Mouse (Mus musculus) layer of hippocampus, postnatal 36 days (tissue): Measurements from ENCODE around the gene Rai1. TPM values are rescaled to one million over a fixed set of nuclear protein-coding genes. Genes with fewer than 3 reads are reported as not detected.

Experiments
- DNase-seq, 2 experiments: peaks; one replicate each; pipeline ENCODE4 v3.0.0; 2022
- total RNA-seq, 2 experiments: library from RNA; stranded (reverse); gene quantifications; 2 replicates each; pipeline ENCODE4 v1.2.3; 2021

The Rai1 gene
- 10 to 100 TPM; 67.9 to 76.3 TPM for total RNA-seq

- peak; percentile 89 to 91 for DNase-seq
Measured at GRCm38 (mm10) chr11:60104810-60105592, at the start of gene Rai1. Gene Rai1 (plus strand): TSS chr11:60105013.

GRCm38 (mm10) chr11:60056520-60056919 is 48.3 kb upstream of the Rai1 start:
- no peak for DNase-seq

GRCm38 (mm10) chr11:60057987-60058386 is 46.8 kb upstream of the Rai1 start:
- peak; percentile 43 to 51 for DNase-seq

GRCm38 (mm10) chr11:60058441-60058840 is 46.4 kb upstream of the Rai1 start:
- no peak for DNase-seq

DNA sequence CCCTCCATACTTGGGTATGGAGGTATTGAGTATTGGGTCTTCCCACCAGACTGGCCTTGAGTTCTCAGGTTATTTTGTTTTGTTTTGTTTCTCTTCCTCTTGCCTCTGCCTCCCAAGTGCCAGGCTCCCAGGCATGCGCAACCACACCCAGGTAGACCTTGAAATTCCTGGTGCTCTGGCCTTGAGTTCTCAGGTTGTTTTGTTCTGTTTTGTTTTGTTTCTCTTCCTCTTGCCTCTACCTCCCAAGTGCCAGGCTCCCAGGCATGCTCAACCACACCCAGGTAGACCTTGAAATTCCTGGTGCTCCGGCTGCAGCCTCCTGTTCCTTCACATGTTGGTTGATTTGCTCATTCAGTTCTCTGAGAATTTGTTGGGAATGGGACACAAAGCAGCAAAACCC is 44.8 kb upstream of the Rai1 start:
- DNase-seq = no peak

DNA sequence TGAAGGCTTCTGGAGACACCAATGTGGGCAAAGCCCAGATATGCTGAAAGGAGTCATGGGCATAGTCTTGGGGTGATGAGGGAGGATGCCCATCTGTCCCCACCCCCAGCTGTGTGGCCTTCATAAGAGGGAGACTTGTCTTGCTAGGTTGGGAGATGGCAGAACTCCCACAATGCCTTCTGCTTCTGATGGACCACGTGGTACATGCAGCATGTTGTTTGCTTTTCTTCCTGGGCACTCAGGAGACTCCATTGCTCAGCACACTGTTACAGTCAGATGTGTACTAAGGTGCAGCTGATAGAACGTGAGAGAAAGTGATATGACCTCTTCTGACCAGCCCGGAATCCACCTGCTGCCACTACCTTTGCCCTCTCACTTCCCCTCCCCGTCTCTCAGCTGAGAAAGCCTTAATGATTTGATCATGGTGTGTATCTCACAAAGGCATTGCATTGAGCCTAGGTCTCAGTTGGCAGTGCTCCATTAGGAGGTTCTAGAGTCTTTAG is 43.3 kb upstream of the Rai1 start:
- DNase-seq = no peak

- DNase-seq = no peak
Measured at GRCm38 (mm10) chr11:60065267-60065666, 39.5 kb upstream of the Rai1 start.

DNA sequence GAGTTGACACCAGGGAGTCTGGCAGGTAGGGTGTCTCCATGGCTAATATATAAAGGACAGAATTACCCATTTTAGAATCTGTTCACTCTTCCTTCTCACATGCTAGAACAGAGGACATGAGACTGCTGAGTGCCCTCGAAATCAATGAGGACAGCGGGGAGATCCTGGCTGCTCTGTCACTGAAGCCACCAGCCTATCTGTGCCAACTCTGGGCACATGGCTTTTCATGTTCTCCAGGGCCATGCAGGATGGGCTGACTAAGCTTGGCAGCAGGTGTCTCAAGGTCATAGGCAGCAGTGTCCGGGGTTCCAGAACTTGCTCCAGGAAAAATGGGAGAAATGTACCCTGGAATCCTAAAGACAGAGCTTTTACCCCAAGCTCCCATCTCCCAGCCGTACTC is 37.2 kb upstream of the Rai1 start:
- no peak for DNase-seq

GRCm38 (mm10) chr11:60068631-60069030 is 36.2 kb upstream of the Rai1 start:
- DNase-seq = no peak

GRCm38 (mm10) chr11:60070599-60070998 is 34.2 kb upstream of the Rai1 start:
- no peak for DNase-seq

- DNase-seq = no peak
Measured at GRCm38 (mm10) chr11:60071221-60071620, 33.6 kb upstream of the Rai1 start.

DNA sequence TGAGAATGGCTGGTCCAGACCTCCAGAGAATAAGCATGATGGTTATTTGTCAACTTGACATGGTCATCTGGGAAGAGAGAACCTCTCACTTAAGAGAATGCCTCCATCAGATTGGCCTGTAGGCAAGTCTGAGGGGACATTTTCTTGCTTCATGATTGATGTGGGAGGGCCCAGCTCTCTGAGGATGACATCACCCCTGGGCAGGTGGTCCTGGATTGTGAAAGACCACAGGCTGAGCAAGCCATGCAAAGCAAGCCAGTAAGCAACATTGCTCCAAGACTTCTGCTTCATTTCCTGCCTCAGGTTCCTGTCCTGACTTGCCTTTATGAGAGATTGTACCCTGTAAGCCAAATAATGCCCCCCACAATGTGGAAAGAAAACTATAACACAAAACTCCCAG is 31.7 kb upstream of the Rai1 start:
- DNase-seq = no peak

DNA sequence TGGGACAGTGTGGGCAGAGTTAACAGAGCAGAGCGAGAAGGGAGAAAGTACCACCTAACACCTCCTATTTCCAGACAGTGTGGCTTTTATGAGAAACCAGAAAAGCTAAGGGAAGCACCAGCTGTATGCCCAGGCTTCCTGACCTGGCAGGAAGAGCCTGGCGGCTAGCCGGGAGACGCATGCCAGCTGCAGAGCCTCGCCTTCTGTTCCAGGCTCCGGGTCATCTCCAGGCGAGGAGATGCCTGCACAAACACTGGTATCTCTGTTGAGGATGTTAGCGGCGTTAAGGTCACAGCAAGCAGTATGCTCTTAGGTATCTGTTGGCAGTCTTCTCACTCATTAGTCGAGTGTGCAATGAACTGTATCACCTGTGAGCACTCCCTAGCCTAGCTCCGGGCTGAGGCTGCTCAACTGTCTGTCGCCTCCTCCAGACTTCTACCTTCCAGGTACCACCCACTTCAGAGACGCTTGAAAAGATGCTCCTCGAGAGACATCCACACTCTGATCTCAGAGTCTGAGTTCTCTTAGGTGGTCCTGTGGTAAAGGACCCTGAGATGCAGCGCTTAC is 30.8 kb upstream of the Rai1 start:
- no peak for DNase-seq

DNA sequence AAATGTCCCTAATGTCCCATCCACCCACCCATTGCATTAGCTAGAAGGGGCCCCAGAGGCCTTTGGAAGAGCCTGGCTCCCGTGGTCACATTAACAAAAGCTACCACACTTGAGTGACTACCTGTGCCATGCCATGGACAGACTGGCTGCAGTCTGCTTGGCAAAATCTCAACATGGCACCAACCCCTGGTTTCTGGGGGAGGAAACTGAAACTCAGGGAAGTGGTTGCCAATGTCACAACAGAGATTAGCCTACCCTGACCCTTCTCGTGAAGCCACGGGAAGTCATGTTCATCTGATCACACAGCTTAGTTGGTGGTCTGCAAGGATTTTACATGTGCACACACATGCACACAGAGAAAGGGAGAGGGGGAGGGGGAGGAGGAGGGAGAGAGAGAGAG is 28.6 kb upstream of the Rai1 start:
- no peak for DNase-seq

- peak; percentile 35 to 72 for DNase-seq
Measured at GRCm38 (mm10) chr11:60076790-60077189, 28.0 kb upstream of the Rai1 start.

DNA sequence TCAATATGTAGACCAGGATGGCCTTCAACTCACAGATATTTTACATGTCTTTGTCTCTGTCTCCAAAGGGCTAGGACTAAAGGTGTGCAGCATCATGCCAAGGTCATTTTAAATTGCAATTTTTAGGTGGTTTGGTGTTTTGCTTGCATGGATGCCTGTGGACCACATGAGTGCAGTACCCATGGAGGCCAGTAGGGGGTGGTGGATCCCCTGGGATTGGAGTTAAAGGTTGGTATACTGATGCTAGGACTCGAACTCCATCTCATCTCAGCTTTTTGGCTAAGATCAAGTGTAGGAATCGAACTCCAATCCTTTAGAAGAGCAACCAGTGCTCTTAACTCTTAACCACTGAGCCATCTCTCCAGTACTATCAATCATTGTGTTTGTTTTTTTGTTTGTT is 20.2 kb upstream of the Rai1 start:
- no peak for DNase-seq

DNA sequence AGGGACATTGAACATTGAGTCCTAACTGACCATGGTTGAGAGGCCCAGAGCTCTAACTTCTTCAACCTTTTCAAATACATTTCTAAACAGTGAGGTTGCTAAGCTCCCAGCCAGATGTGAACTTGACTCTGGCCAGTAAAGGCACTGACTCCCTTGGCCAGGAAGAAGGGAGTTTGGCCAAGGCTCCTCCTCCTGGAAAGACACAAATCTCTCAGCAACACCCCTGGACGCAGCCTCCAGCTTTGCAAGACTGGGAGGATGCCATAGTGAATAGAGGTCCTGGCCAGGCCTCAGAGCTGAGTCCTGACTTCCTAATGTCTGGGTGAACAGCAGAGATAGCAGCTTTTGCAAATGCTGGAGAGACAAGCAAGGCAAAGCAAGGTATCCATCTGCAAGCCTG is 18.1 kb upstream of the Rai1 start:
- no peak for DNase-seq

GRCm38 (mm10) chr11:60088947-60089346 is 15.9 kb upstream of the Rai1 start:
- DNase-seq = no peak

GRCm38 (mm10) chr11:60090696-60091421 is 14.0 kb upstream of the Rai1 start:
- DNase-seq = no peak

- DNase-seq = no peak
Measured at GRCm38 (mm10) chr11:60091422-60091761, 13.4 kb upstream of the Rai1 start.

DNA sequence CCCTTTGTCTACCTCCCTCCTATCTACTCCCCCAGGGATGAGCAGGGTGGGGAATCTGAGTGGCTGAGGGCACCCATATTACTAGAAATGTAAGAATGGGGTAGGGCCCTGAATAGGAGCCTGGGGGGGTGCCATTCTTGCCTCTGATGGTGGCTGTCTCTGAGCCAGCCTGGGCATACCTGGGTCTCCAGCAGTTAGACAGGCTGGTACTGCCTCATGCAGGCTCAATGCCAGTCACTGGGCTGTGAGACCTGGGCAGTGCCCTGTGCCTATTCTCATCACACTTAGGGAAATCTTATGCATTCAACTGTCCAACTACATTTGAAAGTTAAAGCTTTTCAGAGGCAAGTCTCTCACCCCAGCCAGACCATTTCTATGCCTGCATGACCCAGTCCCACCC is 11.6 kb upstream of the Rai1 start:
- DNase-seq = no peak

DNA sequence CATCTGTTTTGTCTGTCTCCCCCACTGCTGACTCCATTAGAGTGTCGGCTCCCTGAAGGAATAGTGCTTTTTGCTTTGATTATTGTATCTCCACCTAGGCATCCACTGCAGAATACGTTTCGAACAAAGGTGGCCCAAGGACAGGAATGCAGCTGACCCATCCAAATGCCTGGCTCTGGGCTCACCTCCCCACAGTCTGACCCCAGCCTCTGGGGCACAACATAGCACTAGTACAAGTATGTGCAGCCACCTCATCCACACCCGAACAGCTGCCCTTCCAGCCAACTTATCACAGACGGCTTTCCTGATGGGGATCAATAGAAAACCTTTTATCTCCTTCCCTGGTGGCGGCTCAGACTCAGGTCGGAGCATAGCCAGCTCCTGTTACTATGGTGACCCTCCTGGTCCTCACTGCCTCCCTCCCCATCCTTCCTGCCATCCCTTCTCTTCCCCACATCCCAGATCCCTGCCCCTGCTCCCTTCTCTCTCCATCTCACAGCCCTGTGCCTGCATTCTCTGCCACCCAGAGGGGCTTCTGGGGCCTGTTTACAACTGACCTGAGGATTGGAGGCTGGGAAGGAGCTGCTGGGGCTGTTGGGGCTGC is 10.7 kb upstream of the Rai1 start:
- no peak for DNase-seq
